Mouse (Mus musculus) hindbrain, postnatal 0 days (tissue): ENCODE measurements around the gene Mmp24. TPM values are rescaled to one million over a fixed set of nuclear protein-coding genes. Genes with fewer than 3 reads are reported as not detected.
A peak's percentile ranks its signal among the peaks of the same experiment; 100 is the strongest.

Experiments
- ATAC-seq: fragments of 200-750 bp; cut with Nextera tagmentation; 2 replicates; pipeline ENCODE4 v1.8.0; 2017; ENCODE audit warnings: mild to moderate bottlenecking, moderate TSS enrichment, moderate library complexity
- DNase-seq: peaks from one replicate; pipeline ENCODE4 v3.0.0-alpha.2; 2015; ENCODE audit warnings: low spot score
- H3K27ac ChIP-seq: fragments of 300-500 bp; sonication (generic); 2 replicates; pipeline ENCODE4 v1.5.1; 2014; ENCODE audit warnings: mild to moderate bottlenecking
- H3K27me3 ChIP-seq: fragments of 300-500 bp; sonication (generic); 2 replicates; pipeline ENCODE4 v1.6.1; 2014; ENCODE audit warnings: low read length, mixed read lengths; ENCODE audit not compliant: insufficient read depth
- H3K36me3 ChIP-seq: fragments of 300-500 bp; sonication (generic); 2 replicates; pipeline ENCODE4 v1.6.1; 2014; ENCODE audit warnings: low read length, mixed read lengths; ENCODE audit not compliant: insufficient read depth
- H3K4me1 ChIP-seq: fragments of 300-500 bp; sonication (generic); 2 replicates; pipeline ENCODE4 v1.6.1; 2014; ENCODE audit warnings: antibody characterized with exemption, low read length, mixed read lengths; ENCODE audit not compliant: insufficient read depth
- H3K4me2 ChIP-seq: fragments of 300-500 bp; sonication (generic); 2 replicates; pipeline ENCODE4 v1.6.1; 2014; ENCODE audit warnings: low read depth, mild to moderate bottlenecking, low read length, moderate library complexity, mixed read lengths
- H3K4me3 ChIP-seq: fragments of 300-500 bp; sonication (generic); 2 replicates; pipeline ENCODE4 v1.5.1; 2014; ENCODE audit warnings: low read length
- H3K9ac ChIP-seq: fragments of 300-500 bp; sonication (generic); replicated peaks from 2 replicates; pipeline ENCODE4 v1.6.1; 2014; ENCODE audit warnings: mild to moderate bottlenecking, low read length, moderate library complexity, mixed read lengths
- H3K9me3 ChIP-seq: fragments of 300-500 bp; sonication (generic); 2 replicates; pipeline ENCODE4 v1.6.1; 2016; ENCODE audit warnings: low read length, mixed read lengths
- CTCF ChIP-seq: IDR thresholded peaks from 2 replicates; pipeline ENCODE4 v1.5.1; 2016; ENCODE audit warnings: antibody characterized with exemption, control low read depth, low read depth
- WGBS: fragments of 180-500 bp; shearing (Covaris S2); extraction: QIAGEN DNeasy Blood & Tissue Kit; methylation state at CpG from one replicate; pipeline ENCODE4 v1.1.7; 2014; 5-methylcytosine and 5-hydroxymethylcytosine counted together
- polyA plus RNA-seq: library from polyadenylated mRNA; unstranded; fragments of >200 nt; fragmentation: Nextera tagmentation; extraction: Ambion mirVana; gene quantifications from 2 replicates; pipeline ENCODE4 v1.2.1, GENCODE M21; 2015
- total RNA-seq: library from RNA; depleted of rRNA; stranded (reverse); fragments of >200 nt; gene quantifications from 2 replicates; pipeline ENCODE4 v1.2.3, GENCODE M21; 2014

Mmp24 gene
- total and polyA plus RNA-seq, 2 experiments from 2014 or later = 12.4 to 179 TPM

- 2% methylated on average over 39 of the region's 44 CpGs for WGBS
- peak overlapping the region; percentile 76 for H3K4me3 ChIP-seq
- ATAC-seq = peak; percentile 73
Measured at GRCm38 (mm10) chr2:155775685-155776263, 632 bp downstream of the Mmp24 start.

GRCm38 (mm10) chr2:155776824-155777687 lies 1.9 kb downstream of the Mmp24 start:
- no peaks in the 10 kb centered on the region for H3K9me3 ChIP-seq
- no peaks in the 10 kb centered on the region for H3K36me3 ChIP-seq
- H3K4me3 ChIP-seq = peak overlapping the region; percentile 76
- H3K9ac ChIP-seq = peak overlapping the region; percentile 96; the same call in 1 of the 2 replicates
- no peaks in the 10 kb centered on the region for H3K27me3 ChIP-seq
- WGBS = 65% methylated on average over 10 of the region's 10 CpGs
- H3K4me1 ChIP-seq = peaks cover 5% of the 10 kb centered on the region; the same call in 1 of the 2 replicates
- ATAC-seq (no peak), DNase-seq (no peak)
- no peak for TF ChIP-seq CTCF
- H3K4me2 ChIP-seq = peak overlapping the region; percentile 77
- peak overlapping the region; percentile 18; the same call in 1 of the 2 replicates for H3K27ac ChIP-seq

More at GRCm38 (mm10) chr2:155775685-155776263, 632 bp downstream of the Mmp24 start:
- H3K27ac ChIP-seq = peak overlapping the region; percentile 96
- H3K9me3 ChIP-seq = no peaks in the 10 kb centered on the region
- peak overlapping the region; percentile 77 for H3K4me2 ChIP-seq
- H3K9ac ChIP-seq = peak overlapping the region; percentile 96
- H3K27me3 ChIP-seq = no peaks in the 10 kb centered on the region
- peaks cover 5% of the 10 kb centered on the region; the same call in 1 of the 2 replicates for H3K4me1 ChIP-seq
- TF ChIP-seq CTCF = peak; percentile 23; the same call in 1 of the 2 replicates
- H3K36me3 ChIP-seq = no peaks in the 10 kb centered on the region
- peak; percentile 69 for DNase-seq

GRCm38 (mm10) chr2:155777688-155777985 lies 2.5 kb downstream of the Mmp24 start:
- Histone ChIP-seq H3K4me1 (peaks cover 5% of the 10 kb centered on the region; the same call in 1 of the 2 replicates), H3K27ac (no peak overlapping the region), H3K9me3 (no peaks in the 10 kb centered on the region), H3K27me3 (no peaks in the 10 kb centered on the region), H3K36me3 (no peaks in the 10 kb centered on the region), H3K4me2 (peak overlapping the region; percentile 77), H3K4me3 (peak overlapping the region; percentile 19; the same call in 1 of the 2 replicates), H3K9ac (no peak overlapping the region)
- 42% methylated on average over 4 of the region's 4 CpGs for WGBS
- TF ChIP-seq CTCF = no peak
- ATAC-seq = no peak
- no peak for DNase-seq

GRCm38 (mm10) chr2:155778004-155778403 lies 2.9 kb downstream of the Mmp24 start:
- TF ChIP-seq CTCF = no peak
- WGBS = 46% methylated on average over 6 of the region's 6 CpGs
- Histone ChIP-seq H3K4me3 (no peak overlapping the region), H3K9ac (no peak overlapping the region), H3K9me3 (no peaks in the 10 kb centered on the region), H3K36me3 (no peaks in the 10 kb centered on the region), H3K27me3 (no peaks in the 10 kb centered on the region), H3K27ac (no peak overlapping the region), H3K4me1 (peaks cover 5% of the 10 kb centered on the region; the same call in 1 of the 2 replicates), H3K4me2 (peak overlapping the region; percentile 77)
- DNase-seq (no peak), ATAC-seq (no peak)

- TF ChIP-seq CTCF = no peak
- Histone ChIP-seq H3K4me1 (peaks cover 5% of the 10 kb centered on the region; the same call in 1 of the 2 replicates), H3K36me3 (no peaks in the 10 kb centered on the region), H3K4me3 (no peak overlapping the region), H3K27ac (no peak overlapping the region), H3K9me3 (no peaks in the 10 kb centered on the region), H3K9ac (no peak overlapping the region), H3K4me2 (no peak overlapping the region), H3K27me3 (no peaks in the 10 kb centered on the region)
- ATAC-seq (no peak), DNase-seq (peak; percentile 40)
- WGBS = 41% methylated on average over 7 of the region's 7 CpGs
Measured at GRCm38 (mm10) chr2:155779066-155779465, 3.9 kb downstream of the Mmp24 start.

GRCm38 (mm10) chr2:155779506-155779905 lies 4.4 kb downstream of the Mmp24 start:
- no peak for TF ChIP-seq CTCF
- WGBS = 81% methylated on average over 3 of the region's 3 CpGs

More at GRCm38 (mm10) chr2:155779506-155779905, 4.4 kb downstream of the Mmp24 start:
- H3K9ac ChIP-seq = no peak overlapping the region
- no peaks in the 10 kb centered on the region for H3K9me3 ChIP-seq
- peaks cover 5% of the 10 kb centered on the region; the same call in 1 of the 2 replicates for H3K4me1 ChIP-seq
- DNase-seq = no peak
- no peak for ATAC-seq
- no peaks in the 10 kb centered on the region for H3K36me3 ChIP-seq
- no peak overlapping the region for H3K27ac ChIP-seq
- H3K4me3 ChIP-seq = no peak overlapping the region
- H3K27me3 ChIP-seq = no peaks in the 10 kb centered on the region
- no peak overlapping the region for H3K4me2 ChIP-seq
